Mouse (Mus musculus) intestine, embryonic 15.5 days (tissue): ENCODE results near the gene Mrpl54. TPM values are rescaled to one million over a fixed set of nuclear protein-coding genes. Genes with fewer than 3 reads are reported as not detected.
A peak's percentile ranks its signal among the peaks of the same experiment; 100 is the strongest.

Source experiments
- ATAC-seq: fragments of 200-750 bp; cut with Nextera tagmentation; 2 replicates; pipeline ENCODE4 v1.8.0; 2017; ENCODE audit warnings: moderate TSS enrichment, moderate library complexity
- H3K27ac ChIP-seq: fragments of 300-500 bp; sonication (generic); 2 replicates; pipeline ENCODE4 v1.5.1; 2015; ENCODE audit warnings: mild to moderate bottlenecking, inconsistent platforms
- H3K27me3 ChIP-seq: fragments of 300-500 bp; sonication (generic); replicated peaks from 2 replicates; pipeline ENCODE4 v1.6.1; 2015; ENCODE audit warnings: inconsistent platforms
- H3K36me3 ChIP-seq: fragments of 300-500 bp; sonication (generic); 2 replicates; pipeline ENCODE4 v1.6.1; 2015; ENCODE audit warnings: inconsistent platforms
- H3K4me1 ChIP-seq: fragments of 300-500 bp; sonication (generic); replicated peaks from 2 replicates; pipeline ENCODE4 v1.6.1; 2015; ENCODE audit warnings: inconsistent platforms
- H3K4me2 ChIP-seq: fragments of 300-500 bp; sonication (generic); replicated peaks from 2 replicates; pipeline ENCODE4 v1.6.1; 2015; ENCODE audit warnings: mild to moderate bottlenecking, inconsistent platforms
- H3K4me3 ChIP-seq: fragments of 300-500 bp; sonication (generic); replicated peaks from 2 replicates; pipeline ENCODE4 v1.5.1; 2015; ENCODE audit warnings: inconsistent platforms
- H3K9ac ChIP-seq: fragments of 300-500 bp; sonication (generic); 2 replicates; pipeline ENCODE4 v1.6.1; 2015; ENCODE audit warnings: inconsistent platforms
- H3K9me3 ChIP-seq: fragments of 300-500 bp; sonication (generic); 2 replicates; pipeline ENCODE4 v1.6.1; 2016; ENCODE audit warnings: inconsistent platforms
- WGBS: fragments of 180-500 bp; shearing (Covaris S2); methylation state at CpG from one replicate; pipeline ENCODE4 v1.1.7; 2015; 5-methylcytosine and 5-hydroxymethylcytosine counted together
- polyA plus RNA-seq: library from polyadenylated mRNA; unstranded; fragments of >200 nt; fragmentation: Nextera tagmentation; extraction: Ambion mirVana; gene quantifications from 2 replicates; pipeline ENCODE4 v1.2.1, GENCODE M21; 2015

The Mrpl54 gene
- polyA plus RNA-seq, result 242 and 245 TPM in 2 replicates

GRCm38 (mm10) chr10:81266211-81267105 lies at the start of gene Mrpl54, which contains the start of gene Apba3:
Mrpl54 (minus strand) TSS chr10:81266934.
Apba3 (plus strand) TSS chr10:81266960.
- Histone ChIP-seq H3K4me3 (peak within 1 kb of the TSS; percentile 72), H3K36me3 (peaks cover 21% of the 10 kb centered on the region), H3K27me3 (no peaks in the 10 kb centered on the region), H3K9me3 (no peaks in the 10 kb centered on the region), H3K4me1 (peaks cover 13% of the 10 kb centered on the region), H3K27ac (peak within 1 kb of the TSS; percentile 88), H3K4me2 (peak within 1 kb of the TSS; percentile 68), H3K9ac (peak within 1 kb of the TSS; percentile 79)
- WGBS, result under 1% methylated on average over 48 of the region's 48 CpGs
- peak; percentile 95 for ATAC-seq

DNA sequence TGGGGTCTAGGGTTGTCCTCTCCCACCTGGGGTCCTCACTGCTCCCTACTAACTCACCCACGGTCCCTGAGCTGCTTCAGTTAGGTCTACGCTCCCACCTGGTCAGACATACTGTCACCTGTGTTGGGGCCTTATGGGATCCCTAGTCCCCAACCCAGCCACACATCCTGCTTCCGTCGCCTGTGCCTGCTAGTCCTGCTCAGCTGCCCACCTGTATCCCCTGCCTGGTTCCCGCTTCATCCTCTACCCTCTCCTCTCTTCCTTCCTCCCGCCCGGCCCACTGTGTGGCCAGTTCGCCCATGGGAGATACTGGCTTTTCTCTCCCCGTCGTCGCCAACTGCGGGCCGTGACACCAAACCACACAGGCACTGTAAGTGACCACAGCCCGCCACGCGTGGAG lies 48.9 kb upstream of the Mrpl54 start:
- WGBS, result 94% methylated on average over 16 of the region's 16 CpGs
- no peak overlapping the region for H3K27ac ChIP-seq

DNA sequence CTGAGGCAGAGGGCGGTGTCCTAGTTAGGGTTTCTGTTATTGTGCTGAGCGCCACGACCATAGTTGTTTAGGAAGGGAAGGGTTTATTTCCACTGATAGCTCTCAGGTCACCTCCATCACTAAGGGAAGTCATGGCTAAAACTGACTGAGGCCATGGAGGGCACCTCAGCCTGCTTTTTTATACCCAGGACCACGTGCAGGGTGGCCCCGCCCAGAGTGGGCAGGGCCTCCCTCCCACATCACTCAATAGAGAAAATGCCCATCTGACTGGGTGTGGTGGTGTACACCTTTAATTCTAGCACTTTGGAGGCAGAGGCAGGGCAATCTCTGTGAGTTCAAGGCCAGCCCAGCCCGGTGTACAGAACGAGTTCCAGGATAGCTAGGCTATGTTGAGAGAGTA lies 47.5 kb upstream of the Mrpl54 start:
- Histone ChIP-seq H3K27ac (no peak overlapping the region), H3K9me3 (no peaks in the 10 kb centered on the region), H3K36me3 (peaks cover 65% of the 10 kb centered on the region), H3K4me1 (peaks cover 26% of the 10 kb centered on the region), H3K27me3 (no peaks in the 10 kb centered on the region), H3K9ac (no peak overlapping the region), H3K4me2 (no peak overlapping the region), H3K4me3 (no peak overlapping the region)
- ATAC-seq, result no peak
- WGBS, result 74% methylated on average over 7 of the region's 7 CpGs

More for the DNA sequence above, 48.9 kb upstream of the Mrpl54 start:
- peaks cover 33% of the 10 kb centered on the region for H3K4me1 ChIP-seq
- no peak for ATAC-seq
- H3K4me3 ChIP-seq, result no peak overlapping the region
- no peak overlapping the region for H3K4me2 ChIP-seq
- no peaks in the 10 kb centered on the region for H3K9me3 ChIP-seq
- H3K27me3 ChIP-seq, result no peaks in the 10 kb centered on the region
- peaks cover 51% of the 10 kb centered on the region for H3K36me3 ChIP-seq
- no peak overlapping the region for H3K9ac ChIP-seq

DNA sequence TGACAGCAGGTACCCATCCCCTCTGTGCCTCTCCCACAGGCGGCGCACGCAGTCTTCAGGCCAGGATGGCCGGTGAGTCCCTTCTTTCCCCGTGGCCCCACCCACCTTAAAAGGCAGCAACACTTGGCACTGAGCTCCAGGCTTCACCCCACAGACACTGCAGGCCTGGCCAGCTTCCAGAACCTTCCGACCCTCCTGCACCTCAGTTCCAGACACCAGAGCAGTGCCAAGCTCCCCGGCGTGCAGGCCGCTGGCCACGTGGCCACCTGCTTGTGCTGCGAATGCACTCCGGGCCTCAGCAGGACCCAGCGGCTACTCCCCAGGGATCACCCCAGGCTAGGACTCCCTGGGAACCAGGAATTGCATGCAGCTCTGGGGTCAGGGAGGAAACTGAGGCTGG lies 46.8 kb upstream of the Mrpl54 start:
- Histone ChIP-seq H3K4me3 (no peak overlapping the region), H3K27me3 (no peaks in the 10 kb centered on the region)
- WGBS, result 95% methylated on average over 13 of the region's 13 CpGs

DNA sequence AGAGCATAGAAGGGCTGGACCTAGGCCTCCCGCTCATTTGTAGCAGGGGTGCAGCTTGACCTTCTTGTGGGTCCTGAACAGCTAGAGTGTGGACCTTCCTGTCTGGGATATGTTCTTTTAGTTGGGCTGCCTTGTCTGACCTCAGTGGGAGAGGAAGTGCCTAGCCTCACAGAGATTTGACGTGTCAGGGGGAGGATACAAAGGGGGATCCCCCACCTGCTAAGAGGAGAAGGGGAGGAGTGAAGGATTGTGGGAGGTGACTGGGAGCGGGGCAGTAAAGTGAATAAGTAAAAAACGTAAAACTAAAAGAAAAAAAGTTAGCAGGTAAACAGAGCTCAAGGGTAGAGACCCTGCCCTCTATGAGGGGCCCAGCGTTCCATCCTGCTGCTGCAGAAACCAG lies 42.8 kb upstream of the Mrpl54 start:
- Histone ChIP-seq H3K4me2 (no peak overlapping the region), H3K27me3 (no peaks in the 10 kb centered on the region), H3K9ac (no peak overlapping the region), H3K4me1 (no peaks in the 10 kb centered on the region), H3K27ac (no peak overlapping the region), H3K4me3 (no peak overlapping the region), H3K9me3 (no peaks in the 10 kb centered on the region), H3K36me3 (peaks cover 81% of the 10 kb centered on the region)
- ATAC-seq, result no peak
- WGBS, result 78% methylated on average over 5 of the region's 5 CpGs

More for the DNA sequence above, 46.8 kb upstream of the Mrpl54 start:
- Histone ChIP-seq H3K4me1 (peaks cover 20% of the 10 kb centered on the region), H3K27ac (no peak overlapping the region), H3K9me3 (no peaks in the 10 kb centered on the region), H3K36me3 (peaks cover 70% of the 10 kb centered on the region), H3K9ac (no peak overlapping the region), H3K4me2 (no peak overlapping the region)
- no peak for ATAC-seq

- peaks cover 61% of the 10 kb centered on the region for H3K36me3 ChIP-seq
These were observed 40.3 kb upstream of the Mrpl54 start for GRCm38 (mm10) chr10:81306837-81307682.

GRCm38 (mm10) chr10:81306173-81306668 lies 39.5 kb upstream of the Mrpl54 start:
- H3K4me1 ChIP-seq, result peaks cover 28% of the 10 kb centered on the region
- WGBS, result 93% methylated on average over 12 of the region's 12 CpGs
- no peak overlapping the region for H3K4me2 ChIP-seq
- H3K9ac ChIP-seq, result no peak overlapping the region
- H3K27ac ChIP-seq, result no peak overlapping the region
- H3K27me3 ChIP-seq, result no peaks in the 10 kb centered on the region
- H3K4me3 ChIP-seq, result no peak overlapping the region
- no peak for ATAC-seq
- H3K36me3 ChIP-seq, result peaks cover 54% of the 10 kb centered on the region
- H3K9me3 ChIP-seq, result no peaks in the 10 kb centered on the region

More at GRCm38 (mm10) chr10:81306837-81307682, 40.3 kb upstream of the Mrpl54 start:
- Histone ChIP-seq H3K4me1 (peaks cover 24% of the 10 kb centered on the region), H3K9me3 (no peaks in the 10 kb centered on the region), H3K27me3 (no peaks in the 10 kb centered on the region), H3K9ac (no peak overlapping the region), H3K4me3 (no peak overlapping the region), H3K27ac (no peak overlapping the region), H3K4me2 (no peak overlapping the region)
- ATAC-seq, result no peak
- WGBS, result 92% methylated on average over 21 of the region's 21 CpGs

DNA sequence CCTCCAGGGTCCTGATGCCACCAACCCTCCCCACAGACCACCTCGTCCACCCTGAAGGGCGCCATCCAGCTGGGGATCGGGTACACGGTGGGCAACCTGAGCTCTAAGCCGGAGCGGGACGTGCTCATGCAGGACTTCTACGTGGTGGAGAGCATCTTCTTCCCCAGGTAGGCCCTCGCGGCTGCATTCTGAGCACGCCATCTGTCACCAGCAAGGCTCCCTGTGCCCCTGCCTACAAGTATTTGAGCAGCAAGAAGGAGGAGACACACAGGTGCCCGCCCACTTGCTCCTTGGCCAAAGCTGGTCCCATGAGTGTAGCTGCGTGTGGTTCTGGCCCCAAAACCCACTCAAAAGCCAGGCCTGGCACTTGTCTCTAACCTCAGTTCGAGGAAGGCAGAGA lies 38.9 kb upstream of the Mrpl54 start:
- H3K36me3 ChIP-seq, result peaks cover 48% of the 10 kb centered on the region
- no peak overlapping the region for H3K9ac ChIP-seq
- H3K27ac ChIP-seq, result no peak overlapping the region
- peaks cover 32% of the 10 kb centered on the region for H3K4me1 ChIP-seq
- H3K27me3 ChIP-seq, result no peaks in the 10 kb centered on the region
- no peak for ATAC-seq
- no peak overlapping the region for H3K4me2 ChIP-seq
- WGBS, result 94% methylated on average over 14 of the region's 14 CpGs
- no peak overlapping the region for H3K4me3 ChIP-seq
- H3K9me3 ChIP-seq, result no peaks in the 10 kb centered on the region

DNA sequence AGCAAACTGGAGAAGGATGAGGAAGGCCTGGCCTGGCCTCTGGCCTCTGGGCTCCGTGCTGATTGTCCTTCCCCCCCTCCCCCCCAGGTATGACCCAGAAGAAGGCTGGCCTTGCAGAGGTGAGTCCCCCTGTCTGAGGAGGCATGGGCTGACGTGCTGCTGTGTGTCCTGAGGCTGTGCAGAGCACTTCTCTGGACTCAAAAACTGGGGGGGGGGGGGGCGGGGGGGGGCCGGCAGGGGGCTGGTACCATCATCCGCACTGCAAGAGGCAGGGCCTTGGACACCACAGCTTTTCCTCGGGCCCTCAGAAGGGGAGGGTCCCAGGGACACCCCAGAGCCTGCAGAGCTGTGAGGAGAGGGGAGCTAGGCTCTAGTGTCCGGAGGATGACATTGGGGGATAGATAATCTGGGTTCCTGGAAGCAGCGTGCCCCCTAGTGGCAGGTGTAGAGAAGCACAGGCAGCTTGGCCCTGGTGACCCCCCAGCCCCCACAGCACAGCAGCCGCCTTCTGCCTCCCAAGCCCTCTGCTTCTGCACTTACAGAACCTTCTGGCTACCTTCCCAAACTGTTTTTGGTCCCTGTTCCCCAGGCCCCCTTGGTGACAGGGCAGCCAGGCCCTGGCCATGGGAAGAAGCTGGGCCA lies 38.0 kb upstream of the Mrpl54 start:
- H3K27ac ChIP-seq, result no peak overlapping the region
- H3K9ac ChIP-seq, result no peak overlapping the region
- ATAC-seq, result no peak
- peaks cover 39% of the 10 kb centered on the region for H3K36me3 ChIP-seq
- H3K9me3 ChIP-seq, result no peaks in the 10 kb centered on the region
- peaks cover 41% of the 10 kb centered on the region for H3K4me1 ChIP-seq
- 21% methylated on average over 8 of the region's 9 CpGs for WGBS
- H3K4me2 ChIP-seq, result no peak overlapping the region
- H3K4me3 ChIP-seq, result no peak overlapping the region
- H3K27me3 ChIP-seq, result no peaks in the 10 kb centered on the region

DNA sequence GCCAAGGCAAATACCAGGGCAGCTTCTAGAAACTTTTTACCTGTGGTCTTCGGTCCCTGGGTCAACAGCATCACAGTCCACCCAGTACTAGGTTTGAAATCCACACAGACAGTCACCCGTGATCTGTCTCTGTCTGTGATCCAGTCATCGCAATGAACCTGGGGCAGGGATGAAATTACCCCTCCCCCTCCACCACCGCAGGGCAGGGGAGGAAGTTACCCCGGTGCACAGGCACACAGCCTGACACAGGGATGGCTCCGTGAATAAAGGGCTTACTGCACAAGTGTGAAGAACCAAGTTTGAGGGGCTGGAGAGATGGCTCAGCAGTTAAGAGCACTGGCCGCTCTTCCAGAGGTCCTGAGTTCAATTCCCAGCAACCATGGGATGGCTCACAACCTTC lies 37.0 kb upstream of the Mrpl54 start:
- H3K4me1 ChIP-seq, result peaks cover 47% of the 10 kb centered on the region
- no peaks in the 10 kb centered on the region for H3K27me3 ChIP-seq
- no peaks in the 10 kb centered on the region for H3K9me3 ChIP-seq
- no peak overlapping the region for H3K4me2 ChIP-seq
- H3K9ac ChIP-seq, result peak overlapping the region; percentile 18; the same call in 1 of the 2 replicates
- no peak overlapping the region for H3K27ac ChIP-seq
- peaks cover 29% of the 10 kb centered on the region for H3K36me3 ChIP-seq
- ATAC-seq, result no peak
- H3K4me3 ChIP-seq, result no peak overlapping the region
- WGBS, result 68% methylated on average over 7 of the region's 7 CpGs

DNA sequence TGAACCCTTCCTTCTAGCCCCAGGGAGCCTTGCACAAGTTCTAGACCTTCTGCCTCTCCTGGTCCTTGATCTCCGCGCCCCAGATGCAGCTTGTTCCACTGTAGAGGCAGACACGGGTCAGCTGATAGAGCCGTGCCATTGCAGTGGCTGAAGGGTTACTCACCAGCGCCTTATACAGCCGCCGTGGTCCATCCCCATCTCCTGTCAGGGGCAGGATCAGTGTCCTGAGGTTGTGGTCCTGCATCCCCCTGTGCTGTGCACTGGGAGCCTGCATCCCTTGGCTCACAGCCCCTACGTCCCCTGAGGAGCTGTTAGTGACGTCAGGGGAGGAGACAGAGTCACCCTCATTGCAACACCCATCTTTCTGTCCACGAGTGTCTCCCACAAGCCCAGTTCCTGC lies 36.5 kb upstream of the Mrpl54 start:
- Histone ChIP-seq H3K4me2 (peak overlapping the region; percentile 43), H3K27ac (peak overlapping the region; percentile 57), H3K36me3 (peaks cover 27% of the 10 kb centered on the region), H3K9me3 (no peaks in the 10 kb centered on the region), H3K4me1 (peaks cover 48% of the 10 kb centered on the region), H3K9ac (peak overlapping the region; percentile 18), H3K4me3 (no peak overlapping the region), H3K27me3 (no peaks in the 10 kb centered on the region)
- WGBS, result 69% methylated on average over 10 of the region's 10 CpGs
- ATAC-seq, result 0 out of 2 replicates have a peak, but pooled peaks have one; percentile 1
